Mouse (Mus musculus) ZHBTc4 (cell line): ENCODE data around the gene Mttp.

Experiments used
- DNase-seq: peaks from one replicate; pipeline ENCODE4 v3.0.0-alpha.2; 2011; ENCODE audit warnings: low read depth, low spot score

Gene Mttp

DNA sequence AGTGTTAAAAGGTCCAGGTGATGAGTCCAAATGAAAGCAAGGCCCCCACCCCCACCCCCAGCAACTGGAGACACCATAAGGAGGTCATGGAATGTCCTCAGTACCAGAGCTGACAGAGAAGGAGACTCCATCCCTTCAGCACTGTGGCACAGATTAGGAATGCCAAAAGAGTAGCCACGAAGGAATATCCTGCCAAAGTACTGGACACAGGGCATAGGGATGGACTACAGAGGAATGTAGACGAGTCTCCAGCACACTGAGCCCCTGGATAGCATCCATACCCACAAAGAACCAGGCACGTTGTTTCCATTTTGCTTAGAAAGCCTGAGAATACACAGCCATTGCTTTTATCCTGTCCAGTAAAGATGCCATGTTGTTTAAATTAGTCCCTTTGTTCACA is 93.3 kb downstream of the Mttp start:
- DNase-seq: no peak

GRCm38 (mm10) chr3:138050772-138051171 is 94.0 kb downstream of the Mttp start:
- no peak for DNase-seq

GRCm38 (mm10) chr3:138049555-138049954 is 95.2 kb downstream of the Mttp start:
- no peak for DNase-seq

DNA sequence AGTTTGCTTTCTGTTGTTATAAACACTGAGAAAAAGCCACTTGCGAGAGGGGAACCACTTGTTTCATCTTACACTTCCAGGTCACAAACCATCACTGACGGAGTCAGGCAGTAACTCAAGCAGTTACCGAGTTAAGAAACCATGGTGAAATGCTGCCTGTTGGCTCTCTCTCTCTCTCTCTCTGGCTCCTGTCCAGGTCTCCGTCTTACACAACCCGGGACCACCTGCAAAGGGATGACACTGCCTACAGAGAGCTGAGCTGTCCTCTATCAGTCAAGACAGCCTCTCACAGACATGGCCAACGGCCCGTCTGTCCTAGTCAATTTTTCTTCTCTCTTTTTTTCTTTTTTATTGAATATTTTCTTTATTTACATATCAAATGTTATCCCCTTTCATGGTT is 101.5 kb downstream of the Mttp start:
- no peak for DNase-seq

DNA sequence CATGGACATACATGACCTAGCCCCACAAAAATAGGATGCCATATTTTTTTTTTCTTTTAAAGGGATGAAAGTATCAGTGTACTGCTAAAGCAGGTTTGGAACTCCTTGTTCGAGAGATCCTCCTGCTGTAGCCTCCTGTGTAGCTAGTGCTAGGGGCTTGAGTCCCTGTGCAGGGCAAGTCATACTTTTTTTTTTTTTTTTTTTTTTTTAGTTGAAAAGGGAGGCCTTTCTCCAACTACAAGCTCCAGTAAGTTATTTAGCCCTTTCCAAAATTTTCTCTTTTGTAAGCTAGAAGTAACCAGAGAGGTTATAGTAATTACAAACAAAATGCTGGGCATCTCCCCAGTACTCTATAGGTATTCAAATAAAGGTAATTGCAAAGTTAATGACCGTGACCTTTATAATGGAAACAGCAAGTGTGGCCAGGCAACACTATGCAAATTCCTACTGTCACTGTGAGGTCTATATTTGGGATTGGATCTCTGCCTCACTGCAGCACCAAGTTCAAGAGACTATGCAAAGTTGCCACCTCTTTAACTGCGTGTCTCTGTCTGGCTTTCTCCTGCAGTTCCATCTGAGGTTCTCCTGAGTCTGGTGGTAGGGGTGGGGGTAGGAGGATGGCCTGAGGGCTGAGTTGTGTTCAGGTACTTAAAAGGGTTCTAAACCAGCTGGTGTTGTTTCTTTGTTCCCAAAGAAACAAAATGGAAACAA is 103.0 kb downstream of the Mttp start:
- peak; percentile 81 for DNase-seq

DNA sequence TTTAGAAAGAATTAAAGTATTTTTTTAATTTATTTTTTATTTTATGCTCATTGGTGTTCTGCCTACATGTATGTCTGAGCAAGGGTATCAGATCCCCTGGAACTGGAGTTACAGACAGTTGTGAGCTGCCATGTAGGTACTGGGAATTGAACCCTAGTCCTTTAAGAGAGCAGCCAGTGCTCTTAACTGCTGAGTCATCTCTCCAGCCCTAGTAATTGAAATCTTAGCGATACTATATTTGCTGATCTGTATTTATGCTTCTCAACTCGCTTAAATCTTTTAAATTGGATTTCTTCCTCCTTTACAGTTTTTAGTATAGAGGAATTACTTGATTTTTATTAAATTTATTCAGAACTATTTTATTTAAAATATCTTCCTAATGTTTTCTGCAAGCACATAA is 103.8 kb downstream of the Mttp start:
- DNase-seq: no peak
